Mouse (Mus musculus) hindbrain, embryonic 14.5 days (tissue): ENCODE results near the gene Man2a1. TPM values are rescaled to one million over a fixed set of nuclear protein-coding genes. Genes with fewer than 3 reads are reported as not detected.

ENCODE experiments used
- polyA plus RNA-seq: library from polyadenylated mRNA; unstranded; fragments of >200 nt; fragmentation: Nextera tagmentation; extraction: Ambion mirVana; gene quantifications from 2 replicates; pipeline ENCODE4 v1.2.1, GENCODE M21; 2014

Man2a1 gene
- polyA plus RNA-seq, 1 experiment from 2014 or later = 5.5 TPM

Other genes with a start within 250 kb of the Man2a1 start
- gene 4930583I09Rik, start 235.3 kb downstream of the Man2a1 start, polyA plus RNA-seq = not detected in 2 replicates